Mouse (Mus musculus) G1E (cell line): ENCODE measurements around the gene Lactbl1. TPM values are rescaled to one million over a fixed set of nuclear protein-coding genes. Genes with fewer than 3 reads are reported as not detected.

Source experiments
- ATAC-seq: 2 replicates; pipeline ENCODE4 v1.8.0; 2016; ENCODE audit warnings: mild to moderate bottlenecking; ENCODE audit not compliant: insufficient number of reproducible peaks, poor library complexity, low FRiP score, severe bottlenecking; ENCODE audit errors: extremely low read depth
- DNase-seq: peaks from one replicate; pipeline ENCODE4 v3.0.0; 2012; ENCODE audit warnings: low spot score
- H3K27me3 ChIP-seq: 2 replicates; pipeline ENCODE4 v1.6.1; 2012; ENCODE audit warnings: mild to moderate bottlenecking, low read length, inconsistent platforms; ENCODE audit not compliant: insufficient read depth
- H3K36me3 ChIP-seq: replicated peaks from 2 replicates; pipeline ENCODE3; 2012; ENCODE audit warnings: mild to moderate bottlenecking, inconsistent platforms
- H3K4me1 ChIP-seq: 2 replicates; pipeline ENCODE4 v1.6.1; 2012; ENCODE audit warnings: low read depth, low read length, inconsistent platforms, mixed read lengths; ENCODE audit not compliant: insufficient read depth
- H3K4me3 ChIP-seq: 2 replicates; pipeline ENCODE4 v1.5.1; 2012; ENCODE audit warnings: low read depth, mild to moderate bottlenecking, inconsistent platforms, low read length, moderate library complexity, mixed read lengths
- H3K9me3 ChIP-seq: replicated peaks from 2 replicates; pipeline ENCODE4 v1.6.1; 2012; ENCODE audit warnings: inconsistent platforms
- CTCF ChIP-seq: IDR thresholded peaks from 2 replicates; pipeline ENCODE4 v1.5.1; 2012; ENCODE audit warnings: low read depth, low read length, inconsistent platforms, mixed read lengths
- GATA1 ChIP-seq: IDR thresholded peaks from 2 replicates; pipeline ENCODE4 v1.6.1; 2012; ENCODE audit warnings: borderline replicate concordance, low read length, inconsistent platforms, mixed read lengths
- GATA2 ChIP-seq: IDR thresholded peaks from 2 replicates; pipeline ENCODE4 v1.6.1; 2012; ENCODE audit warnings: low read depth, low read length, inconsistent platforms, borderline replicate concordance
- POLR2AphosphoS5 ChIP-seq: IDR thresholded peaks from 2 replicates; pipeline ENCODE4 v1.6.1; 2012; ENCODE audit warnings: low read depth, low read length, inconsistent platforms; ENCODE audit not compliant: insufficient replicate concordance
- TAL1 ChIP-seq: conservative IDR thresholded peaks from 2 replicates; pipeline ENCODE4 v1.6.1; 2012; ENCODE audit warnings: low read depth, low read length, inconsistent platforms, mixed read lengths
- polyA plus RNA-seq: library from polyadenylated mRNA; stranded (reverse); fragments of >175 nt; gene quantifications from 2 replicates; pipeline ENCODE4 v1.2.3, GENCODE M21; 2012
- total RNA-seq, 2 experiments: library from RNA; stranded (forward) in 1 of 2; stranded (reverse) in 1 of 2; fragments of 200-1000 nt in 1 of 2; fragments of >200 nt in 1 of 2; fragmentation: Nextera tagmentation in 1 of 2; gene quantifications; 2 replicates each; pipeline ENCODE4 v1.2.3; 2014 to 2017

The Lactbl1 gene
- total and polyA plus RNA-seq, 3 experiments, result 0.02 TPM; not detected in 2

GRCm38 (mm10) chr4:136631237-136631994 is 9.0 kb downstream of the Lactbl1 start:
- no peaks in the 10 kb centered on the region for H3K36me3 ChIP-seq
- no peaks in the 10 kb centered on the region for H3K9me3 ChIP-seq
- H3K27me3 ChIP-seq, result peaks cover 13% of the 10 kb centered on the region; the same call in 1 of the 2 replicates
- ATAC-seq (no peak), DNase-seq (no peak)
- no peak overlapping the region for H3K4me3 ChIP-seq
- H3K4me1 ChIP-seq, result no peaks in the 10 kb centered on the region; the same call in 1 of the 2 replicates
- TF ChIP-seq GATA1, result no peak
- no peak for TF ChIP-seq GATA2
- no peak for TF ChIP-seq CTCF
- no peak for TF ChIP-seq TAL1
- no peak for TF ChIP-seq POLR2AphosphoS5

GRCm38 (mm10) chr4:136635995-136636394 is 13.6 kb downstream of the Lactbl1 start:
- TF ChIP-seq CTCF (no peak), TAL1 (no peak), GATA1 (no peak), POLR2AphosphoS5 (no peak), GATA2 (no peak)
- peaks cover 17% of the 10 kb centered on the region; the same call in 1 of the 2 replicates for H3K27me3 ChIP-seq

GRCm38 (mm10) chr4:136636511-136636910 is 14.1 kb downstream of the Lactbl1 start:
- Histone ChIP-seq H3K4me3 (no peak overlapping the region), H3K9me3 (peaks cover 8% of the 10 kb centered on the region), H3K27me3 (peaks cover 14% of the 10 kb centered on the region; the same call in 1 of the 2 replicates), H3K36me3 (no peaks in the 10 kb centered on the region), H3K4me1 (no peaks in the 10 kb centered on the region; the same call in 1 of the 2 replicates)
- DNase-seq (no peak), ATAC-seq (no peak)
- TF ChIP-seq CTCF (no peak), TAL1 (no peak), GATA1 (no peak), GATA2 (no peak), POLR2AphosphoS5 (no peak)

More at GRCm38 (mm10) chr4:136635995-136636394, 13.6 kb downstream of the Lactbl1 start:
- Histone ChIP-seq H3K4me3 (no peak overlapping the region), H3K36me3 (no peaks in the 10 kb centered on the region), H3K4me1 (no peaks in the 10 kb centered on the region; the same call in 1 of the 2 replicates), H3K9me3 (peaks cover 8% of the 10 kb centered on the region)
- DNase-seq (no peak), ATAC-seq (no peak)

- Histone ChIP-seq H3K27me3 (peaks cover 14% of the 10 kb centered on the region; the same call in 1 of the 2 replicates), H3K4me1 (no peaks in the 10 kb centered on the region; the same call in 1 of the 2 replicates), H3K4me3 (peak overlapping the region; percentile 20; the same call in 1 of the 2 replicates), H3K9me3 (peaks cover 8% of the 10 kb centered on the region), H3K36me3 (no peaks in the 10 kb centered on the region)
- TF ChIP-seq TAL1 (no peak), GATA2 (no peak), GATA1 (no peak), POLR2AphosphoS5 (no peak), CTCF (no peak)
- no peak for ATAC-seq
- DNase-seq, result no peak
Measured at GRCm38 (mm10) chr4:136636983-136637562, 14.7 kb downstream of the Lactbl1 start.

- no peaks in the 10 kb centered on the region for H3K36me3 ChIP-seq
- ATAC-seq (no peak), DNase-seq (no peak)
- H3K4me3 ChIP-seq, result 0 out of 2 replicates have a peak overlapping the region, but pooled peaks have one; percentile 20
- peaks cover 13% of the 10 kb centered on the region; the same call in 1 of the 2 replicates for H3K27me3 ChIP-seq
- TF ChIP-seq POLR2AphosphoS5 (no peak), CTCF (no peak), GATA1 (no peak), TAL1 (no peak), GATA2 (no peak)
- peaks cover 8% of the 10 kb centered on the region for H3K9me3 ChIP-seq
- no peaks in the 10 kb centered on the region; the same call in 1 of the 2 replicates for H3K4me1 ChIP-seq
Measured at GRCm38 (mm10) chr4:136637563-136638229, 15.3 kb downstream of the Lactbl1 start.

- no peaks in the 10 kb centered on the region for H3K4me1 ChIP-seq
- no peak overlapping the region for H3K4me3 ChIP-seq
- DNase-seq, result no peak
- peaks cover 12% of the 10 kb centered on the region; the same call in 1 of the 2 replicates for H3K27me3 ChIP-seq
- no peak for ATAC-seq
- peaks cover 8% of the 10 kb centered on the region for H3K9me3 ChIP-seq
- H3K36me3 ChIP-seq, result no peaks in the 10 kb centered on the region
- TF ChIP-seq GATA1 (no peak), POLR2AphosphoS5 (no peak), GATA2 (no peak), TAL1 (no peak), CTCF (no peak)
Measured at GRCm38 (mm10) chr4:136638230-136638750, 15.9 kb downstream of the Lactbl1 start.
